Mouse (Mus musculus) liver, postnatal 0 days (tissue): ENCODE results near the gene Stk32c. TPM values are rescaled to one million over a fixed set of nuclear protein-coding genes. Genes with fewer than 3 reads are reported as not detected.

Source experiments
- ATAC-seq: fragments of 200-750 bp; cut with Nextera tagmentation; 2 replicates; pipeline ENCODE4 v1.8.0; 2017; ENCODE audit warnings: mild to moderate bottlenecking, moderate library complexity
- DNase-seq: peaks from one replicate; pipeline ENCODE4 v3.0.0-alpha.2; 2016
- H3K27ac ChIP-seq: fragments of 300-500 bp; sonication (generic); 2 replicates; pipeline ENCODE4 v1.5.1; 2014; ENCODE audit warnings: antibody characterized with exemption, moderate library complexity, mild to moderate bottlenecking, low read depth
- H3K27me3 ChIP-seq: fragments of 300-500 bp; sonication (generic); 2 replicates; pipeline ENCODE4 v1.6.1; 2014; ENCODE audit warnings: low read length, control low read depth, mixed read lengths; ENCODE audit not compliant: insufficient read depth
- H3K36me3 ChIP-seq: fragments of 300-500 bp; sonication (generic); replicated peaks from 2 replicates; pipeline ENCODE4 v1.6.1; 2014; ENCODE audit warnings: mild to moderate bottlenecking, control low read depth, low read length, moderate library complexity, mixed read lengths; ENCODE audit not compliant: insufficient read depth
- H3K4me1 ChIP-seq: fragments of 300-500 bp; sonication (generic); 2 replicates; pipeline ENCODE4 v1.6.1; 2014; ENCODE audit warnings: antibody characterized with exemption, mild to moderate bottlenecking, control low read depth; ENCODE audit not compliant: insufficient read depth
- H3K4me2 ChIP-seq: fragments of 300-500 bp; sonication (generic); 2 replicates; pipeline ENCODE4 v1.6.1; 2014; ENCODE audit warnings: low read depth, mild to moderate bottlenecking, low read length, moderate library complexity, mixed read lengths
- H3K4me3 ChIP-seq: fragments of 300-500 bp; sonication (generic); 2 replicates; pipeline ENCODE4 v1.5.1; 2014; ENCODE audit warnings: low read depth, low read length
- H3K9ac ChIP-seq: fragments of 300-500 bp; sonication (generic); replicated peaks from 2 replicates; pipeline ENCODE4 v1.6.1; 2014; ENCODE audit warnings: mild to moderate bottlenecking, moderate library complexity
- H3K9me3 ChIP-seq: fragments of 300-500 bp; sonication (generic); 2 replicates; pipeline ENCODE4 v1.6.1; 2016; ENCODE audit warnings: mild to moderate bottlenecking, control low read depth, low read length, mixed read lengths
- CTCF ChIP-seq: sonication (generic); IDR thresholded peaks from 2 replicates; pipeline ENCODE4 v1.5.1; 2016; ENCODE audit warnings: antibody characterized with exemption, low read depth
- EP300 ChIP-seq: IDR thresholded peaks from 2 replicates; pipeline ENCODE4 v1.6.1; 2016; ENCODE audit warnings: antibody characterized with exemption, low read depth, mild to moderate bottlenecking
- WGBS: fragments of 180-500 bp; shearing (Covaris S2); extraction: QIAGEN DNeasy Blood & Tissue Kit; methylation state at CpG from one replicate; pipeline ENCODE4 v1.1.7; 2014; ENCODE audit not compliant: insufficient replicate concordance; 5-methylcytosine and 5-hydroxymethylcytosine counted together
- polyA plus RNA-seq: library from polyadenylated mRNA; unstranded; fragments of >200 nt; fragmentation: Nextera tagmentation; extraction: Ambion mirVana; gene quantifications from 2 replicates; pipeline ENCODE4 v1.2.1, GENCODE M21; 2015

The Stk32c gene
- polyA plus RNA-seq, 1 experiment from 2014 or later = not detected

DNA sequence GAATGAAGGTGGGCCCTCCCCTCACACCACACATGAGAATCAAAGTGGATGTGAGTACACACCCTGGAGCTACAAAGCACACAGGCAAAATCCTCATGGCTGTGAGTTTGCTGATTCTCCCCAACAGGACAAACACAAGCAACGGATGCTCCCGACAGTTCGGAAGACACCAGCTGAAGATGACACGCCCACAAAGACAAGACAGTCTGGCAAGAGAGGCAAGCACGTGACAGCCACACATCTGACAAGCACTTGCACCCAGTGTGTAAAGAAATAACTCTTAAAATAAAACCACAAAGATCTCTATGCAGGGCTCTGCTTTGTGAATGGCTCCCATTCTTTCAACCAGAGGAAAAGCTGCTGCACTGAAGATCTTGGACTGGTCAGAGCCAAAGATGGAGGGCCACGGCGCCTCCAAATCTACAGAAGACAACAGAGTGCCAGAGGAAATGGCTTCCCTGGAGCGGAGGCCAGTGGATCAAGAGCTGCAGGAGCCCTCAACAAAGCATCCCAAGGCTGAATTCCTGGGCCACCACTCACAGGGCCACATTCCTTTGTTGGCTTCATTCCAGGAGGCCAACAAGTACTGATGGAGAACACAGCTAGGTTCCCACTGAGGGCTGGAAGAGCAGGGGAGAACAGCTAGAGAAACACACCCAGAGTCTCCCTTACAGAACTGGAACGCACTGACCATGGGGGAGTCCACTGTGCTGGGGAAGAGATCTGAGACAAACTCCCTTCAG is 105.0 kb downstream of the Stk32c start:
- Histone ChIP-seq H3K36me3 (no peaks in the 10 kb centered on the region), H3K4me2 (no peak overlapping the region), H3K4me1 (no peaks in the 10 kb centered on the region), H3K27ac (no peak overlapping the region), H3K27me3 (no peaks in the 10 kb centered on the region), H3K9ac (no peak overlapping the region), H3K4me3 (no peak overlapping the region), H3K9me3 (no peaks in the 10 kb centered on the region)
- 77% methylated on average over 9 of the region's 9 CpGs for WGBS
- DNase-seq (no peak), ATAC-seq (no peak)
- no peak for TF ChIP-seq CTCF
- TF ChIP-seq EP300 = no peak

GRCm38 (mm10) chr7:139105705-139106104 is 107.4 kb downstream of the Stk32c start:
- 83% methylated on average over 7 of the region's 7 CpGs for WGBS
- ATAC-seq (no peak), DNase-seq (no peak)
- Histone ChIP-seq H3K9ac (no peak overlapping the region), H3K4me3 (no peak overlapping the region), H3K4me2 (no peak overlapping the region), H3K4me1 (no peaks in the 10 kb centered on the region), H3K9me3 (no peaks in the 10 kb centered on the region), H3K36me3 (no peaks in the 10 kb centered on the region), H3K27ac (no peak overlapping the region), H3K27me3 (no peaks in the 10 kb centered on the region)
- no peak for TF ChIP-seq CTCF
- TF ChIP-seq EP300 = no peak

DNA sequence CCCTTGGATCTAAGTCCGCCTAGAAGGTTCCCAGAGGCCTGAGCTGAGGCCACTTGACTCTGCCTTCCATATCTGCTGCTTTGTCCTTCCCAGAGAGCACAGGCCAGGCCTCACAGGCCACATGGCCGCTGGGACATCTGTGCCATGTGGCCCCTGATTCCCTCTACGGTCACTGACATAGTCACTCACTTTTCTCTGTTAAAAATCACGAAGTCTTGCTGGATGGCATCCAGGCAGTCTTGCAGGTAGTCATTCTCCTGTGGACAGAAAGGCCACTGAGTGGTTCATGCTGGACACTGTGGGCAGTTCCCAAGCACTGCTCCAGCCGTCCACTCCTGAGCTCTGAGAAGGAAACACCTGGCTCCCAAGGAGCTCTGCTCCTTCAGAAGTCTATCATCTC is 108.0 kb downstream of the Stk32c start:
- H3K4me2 ChIP-seq = no peak overlapping the region
- no peak overlapping the region for H3K4me3 ChIP-seq
- H3K9ac ChIP-seq = no peak overlapping the region
- H3K4me1 ChIP-seq = no peaks in the 10 kb centered on the region
- H3K36me3 ChIP-seq = no peaks in the 10 kb centered on the region
- TF ChIP-seq CTCF (no peak), EP300 (no peak)
- ATAC-seq (no peak), DNase-seq (no peak)
- H3K27me3 ChIP-seq = no peaks in the 10 kb centered on the region
- 61% methylated on average over 5 of the region's 5 CpGs for WGBS
- no peak overlapping the region for H3K27ac ChIP-seq
- H3K9me3 ChIP-seq = no peaks in the 10 kb centered on the region

DNA sequence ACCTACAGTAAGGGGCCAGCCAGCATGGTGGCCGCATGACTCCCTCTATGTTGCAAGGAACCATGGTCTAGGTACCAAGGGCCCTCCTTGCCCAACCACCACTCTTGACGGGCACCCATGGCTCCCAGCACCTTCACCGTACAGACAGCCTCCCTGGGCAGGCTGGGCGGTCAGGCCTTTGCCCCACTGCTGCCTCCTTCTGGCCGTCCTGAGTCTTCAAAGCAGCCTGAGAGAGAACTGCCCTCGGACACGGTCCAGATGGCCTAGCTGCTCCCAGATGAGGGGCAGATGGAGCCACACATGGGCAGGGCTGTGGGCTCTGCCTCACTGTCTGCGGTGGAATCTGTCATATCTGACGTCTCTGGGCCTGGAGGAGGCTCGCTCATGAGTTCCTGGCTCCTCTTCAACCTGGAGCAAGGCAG is 109.1 kb downstream of the Stk32c start:
- no peaks in the 10 kb centered on the region for H3K36me3 ChIP-seq
- H3K9ac ChIP-seq = no peak overlapping the region
- no peak overlapping the region for H3K4me2 ChIP-seq
- ATAC-seq (no peak), DNase-seq (no peak)
- H3K27ac ChIP-seq = no peak overlapping the region
- H3K9me3 ChIP-seq = no peaks in the 10 kb centered on the region
- TF ChIP-seq EP300 = no peak
- no peak; the same call in 1 of the 2 replicates for TF ChIP-seq CTCF
- H3K4me1 ChIP-seq = no peaks in the 10 kb centered on the region
- no peaks in the 10 kb centered on the region for H3K27me3 ChIP-seq
- 62% methylated on average over 10 of the region's 10 CpGs for WGBS
- no peak overlapping the region for H3K4me3 ChIP-seq

DNA sequence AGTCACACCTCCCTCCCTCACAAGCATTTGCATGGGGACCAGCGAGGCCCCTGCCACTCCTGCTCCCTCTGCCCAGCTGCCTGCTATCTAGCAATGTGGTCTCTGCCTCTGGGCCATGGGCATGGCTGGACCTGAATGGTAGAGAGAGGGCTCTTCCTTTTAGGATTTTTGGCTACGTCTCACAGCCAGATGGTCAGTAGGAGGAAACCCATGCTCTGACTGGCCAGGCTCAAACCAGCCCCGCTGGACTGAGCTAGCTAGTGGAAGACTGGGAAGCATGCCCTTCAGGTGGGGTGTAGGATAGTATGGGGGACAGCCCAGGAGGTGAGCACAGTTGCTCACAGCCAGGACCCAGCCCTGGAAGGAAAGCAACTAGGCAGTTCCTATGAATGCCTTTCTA is 111.3 kb downstream of the Stk32c start:
- Histone ChIP-seq H3K27me3 (no peaks in the 10 kb centered on the region), H3K36me3 (no peaks in the 10 kb centered on the region), H3K4me2 (no peak overlapping the region), H3K4me1 (no peaks in the 10 kb centered on the region), H3K27ac (no peak overlapping the region), H3K9me3 (no peaks in the 10 kb centered on the region), H3K9ac (no peak overlapping the region), H3K4me3 (no peak overlapping the region)
- 67% methylated on average over 3 of the region's 3 CpGs for WGBS
- no peak for DNase-seq
- no peak for TF ChIP-seq CTCF
- TF ChIP-seq EP300 = no peak
- ATAC-seq = no peak

DNA sequence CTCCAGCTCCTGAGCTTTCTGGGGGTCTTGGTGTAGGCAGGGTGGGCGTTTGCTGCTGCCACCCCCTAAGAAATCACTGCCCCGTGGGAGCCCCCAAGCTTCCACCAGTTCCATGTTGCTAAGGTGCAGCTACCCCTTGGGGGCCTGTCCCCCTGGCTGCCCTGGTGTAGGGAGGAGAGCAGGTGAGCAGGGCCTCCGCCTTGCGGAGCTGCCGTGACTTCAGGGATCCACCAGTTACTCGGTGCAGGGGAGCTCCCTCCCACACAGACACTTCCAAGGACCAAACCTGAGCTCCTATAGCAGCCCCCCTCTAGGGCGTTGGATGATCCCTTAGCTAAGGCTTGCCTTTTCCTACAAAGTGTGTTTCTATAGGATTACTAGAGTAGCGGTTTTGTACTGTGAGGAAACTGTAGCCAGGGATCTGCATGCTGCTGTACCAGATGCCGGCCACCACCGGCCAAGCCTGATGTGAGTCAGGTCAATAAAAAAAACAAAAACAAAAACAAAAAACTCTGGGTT is 111.8 kb downstream of the Stk32c start:
- 66% methylated on average over 10 of the region's 10 CpGs for WGBS
- Histone ChIP-seq H3K9me3 (no peaks in the 10 kb centered on the region), H3K4me1 (no peaks in the 10 kb centered on the region), H3K27ac (no peak overlapping the region), H3K27me3 (no peaks in the 10 kb centered on the region), H3K9ac (no peak overlapping the region), H3K4me2 (no peak overlapping the region), H3K36me3 (no peaks in the 10 kb centered on the region), H3K4me3 (no peak overlapping the region)
- TF ChIP-seq CTCF (no peak), EP300 (no peak)
- ATAC-seq (no peak), DNase-seq (no peak)
